Mouse (Mus musculus) adrenal gland, adult 2 months (tissue): ENCODE results near the gene 3110040M04Rik. TPM values are rescaled to one million over a fixed set of nuclear protein-coding genes. Genes with fewer than 3 reads are reported as not detected.
"Not testable (repeated sequence)": the region's sequence is repeated elsewhere in the genome, so short reads cannot be mapped to it uniquely, and the experiment has no call there.

Experiments used
- DNase-seq: peaks from one replicate; pipeline ENCODE4 v3.0.0; 2021
- polyA plus RNA-seq: library from polyadenylated mRNA; depleted of rRNA; stranded (reverse); fragments of >200 nt; gene quantifications from 2 replicates; pipeline ENCODE4 v1.2.3, GENCODE M21; 2012
- total RNA-seq, 2 experiments: library from RNA; stranded (reverse); gene quantifications; 2 replicates each; pipeline ENCODE4 v1.2.3; 2021

The 3110040M04Rik gene
- total and polyA plus RNA-seq, 3 experiments = not detected

DNA sequence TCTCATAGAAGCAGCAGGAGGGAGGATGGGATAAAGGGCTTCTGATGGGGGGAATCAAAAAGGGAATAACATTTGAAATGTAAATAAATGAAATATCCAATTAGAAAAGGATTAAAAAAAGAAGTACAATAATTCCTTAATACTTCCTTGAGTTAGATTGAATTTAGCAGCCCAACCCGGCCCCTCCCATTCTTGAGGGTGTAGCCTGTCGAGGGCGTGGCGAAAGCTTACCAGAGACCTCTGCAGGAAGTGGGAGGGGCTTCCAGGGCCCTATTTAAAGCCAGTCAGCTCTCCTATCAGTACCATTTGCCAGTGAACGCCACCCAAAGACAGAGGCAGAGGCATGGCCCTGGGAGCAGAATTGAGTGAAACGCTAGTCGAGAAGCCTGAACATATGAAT, 11.8 kb upstream of the 3110040M04Rik start, which contains the start of gene Gm8947:
Gm8947 (plus strand) TSS at position 302 of the 400 bp plus-strand sequence.
- not testable (repeated sequence) for DNase-seq

DNA sequence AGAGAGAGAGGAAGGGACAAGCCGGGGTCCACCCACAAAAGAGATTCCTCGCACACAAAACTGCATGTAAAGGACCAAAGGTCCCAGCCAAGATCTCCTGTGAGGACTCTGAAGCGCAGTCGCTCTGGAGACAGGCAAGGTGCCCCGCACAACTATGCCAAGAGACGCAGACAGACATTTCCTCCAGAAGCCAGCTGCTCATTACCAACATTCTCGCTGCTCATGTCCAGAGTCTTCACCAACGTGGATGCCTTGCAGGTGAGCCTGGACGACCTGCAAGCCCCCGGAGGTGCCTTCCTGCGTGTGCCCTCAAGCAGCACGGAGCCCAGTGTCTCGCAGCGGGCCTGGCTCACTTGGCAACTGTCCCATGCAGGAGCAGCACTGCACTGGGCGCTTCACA, 11.2 kb upstream of the 3110040M04Rik start:
- DNase-seq = not testable (repeated sequence)

- not testable (repeated sequence) for DNase-seq
Measured at GRCm38 (mm10) chr1:151195986-151196385, 7.9 kb upstream of the 3110040M04Rik start.

DNA sequence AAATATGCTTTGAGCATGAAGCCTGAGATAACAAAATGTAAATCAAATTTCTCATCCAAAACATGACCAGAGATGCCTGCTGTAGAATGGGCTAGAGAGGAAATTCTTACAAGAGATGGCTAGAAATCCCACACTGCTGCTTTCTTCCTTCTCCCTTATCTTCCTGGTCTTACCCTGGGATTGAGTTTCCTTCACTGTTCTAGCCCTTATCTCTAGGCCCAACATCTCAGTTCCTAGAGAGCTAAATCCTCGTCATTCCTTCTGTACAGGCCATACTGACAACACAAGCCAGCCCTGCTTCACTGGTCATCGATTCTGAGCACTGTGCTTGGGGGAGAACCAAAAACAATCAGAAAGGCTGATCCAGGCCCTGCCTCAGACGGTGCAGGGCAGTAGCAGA, 7.2 kb upstream of the 3110040M04Rik start:
- DNase-seq = not testable (repeated sequence)

GRCm38 (mm10) chr1:151198120-151198519, 5.8 kb upstream of the 3110040M04Rik start, which contains the start of gene Gm47995:
Gene Gm47995 (plus strand): TSS chr1:151198448.
- DNase-seq = not testable (repeated sequence)

GRCm38 (mm10) chr1:151200620-151201019, 3.3 kb upstream of the 3110040M04Rik start:
- not testable (repeated sequence) for DNase-seq

- DNase-seq = not testable (repeated sequence)
Measured at GRCm38 (mm10) chr1:151202771-151203170, 1.1 kb upstream of the 3110040M04Rik start.

DNA sequence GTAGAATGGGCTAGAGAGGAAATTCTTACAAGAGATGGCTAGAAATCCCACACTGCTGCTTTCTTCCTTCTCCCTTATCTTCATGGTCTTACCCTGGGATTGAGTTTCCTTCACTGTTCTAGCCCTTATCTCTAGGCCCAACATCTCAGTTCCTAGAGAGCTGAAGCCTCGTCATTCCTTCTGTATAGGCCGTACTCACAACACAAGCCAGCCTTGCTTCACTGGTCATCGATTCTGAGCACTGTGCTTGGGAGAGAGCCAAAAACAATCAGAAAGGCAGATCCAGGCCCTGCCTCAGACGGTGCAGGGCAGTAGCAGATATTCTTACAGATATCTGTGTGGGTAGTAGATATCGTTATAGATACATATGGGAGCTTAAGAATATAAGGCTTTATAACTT, 4.6 kb downstream of the 3110040M04Rik start:
- DNase-seq = not testable (repeated sequence)

GRCm38 (mm10) chr1:151208944-151209343, 5.0 kb downstream of the 3110040M04Rik start:
- DNase-seq = not testable (repeated sequence)

DNA sequence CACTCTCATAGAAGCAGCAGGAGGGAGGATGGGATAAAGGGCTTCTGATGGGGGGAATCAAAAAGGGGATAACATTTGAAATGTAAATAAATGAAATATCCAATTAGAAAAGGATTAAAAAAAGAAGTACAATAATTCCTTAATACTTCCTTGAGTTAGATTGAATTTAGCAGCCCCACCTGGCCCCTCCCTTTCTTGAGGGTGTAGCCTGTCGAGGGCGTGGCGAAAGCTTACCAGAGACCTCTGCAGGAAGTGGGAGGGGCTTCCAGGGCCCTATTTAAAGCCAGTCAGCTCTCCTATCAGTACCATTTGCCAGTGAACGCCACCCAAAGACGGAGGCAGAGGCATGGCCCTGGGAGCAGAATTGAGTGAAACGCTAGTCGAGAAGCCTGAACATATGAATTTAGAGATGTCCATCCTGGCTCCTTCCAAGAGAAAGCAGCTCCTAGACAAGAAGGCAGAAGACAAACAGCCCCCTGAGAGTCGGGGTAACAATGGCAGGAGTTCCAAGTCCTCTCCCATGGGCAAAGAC, 6.0 kb downstream of the 3110040M04Rik start, which contains the start of gene Gm47996:
Gm47996 (plus strand) TSS at position 308 of the 532 bp plus-strand sequence.
- DNase-seq = not testable (repeated sequence)

DNA sequence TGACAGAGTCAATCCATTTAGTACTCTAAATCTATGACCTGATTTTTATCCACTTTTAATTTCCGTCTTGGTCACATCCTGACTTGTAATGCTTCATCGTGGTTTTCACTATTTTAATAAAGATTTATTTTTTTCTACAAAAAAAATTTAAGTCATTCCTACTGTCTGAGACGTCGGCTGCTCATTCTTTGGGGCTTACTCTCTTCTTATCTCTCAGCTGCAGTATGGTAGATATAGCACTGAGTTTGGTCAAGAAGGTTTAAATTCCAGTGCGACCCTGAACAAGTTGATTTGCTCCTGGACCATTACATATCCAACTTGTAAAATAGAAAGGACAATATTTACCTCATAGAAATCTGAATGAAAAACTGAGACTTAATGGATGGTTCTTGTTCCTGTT, 7.7 kb downstream of the 3110040M04Rik start:
- DNase-seq = not testable (repeated sequence)

GRCm38 (mm10) chr1:151214862-151215261, 10.9 kb downstream of the 3110040M04Rik start:
- no peak for DNase-seq

- DNase-seq = no peak
Measured at GRCm38 (mm10) chr1:151215985-151216384, 12.1 kb downstream of the 3110040M04Rik start.

GRCm38 (mm10) chr1:151216417-151216816, 12.5 kb downstream of the 3110040M04Rik start:
- no peak for DNase-seq

DNA sequence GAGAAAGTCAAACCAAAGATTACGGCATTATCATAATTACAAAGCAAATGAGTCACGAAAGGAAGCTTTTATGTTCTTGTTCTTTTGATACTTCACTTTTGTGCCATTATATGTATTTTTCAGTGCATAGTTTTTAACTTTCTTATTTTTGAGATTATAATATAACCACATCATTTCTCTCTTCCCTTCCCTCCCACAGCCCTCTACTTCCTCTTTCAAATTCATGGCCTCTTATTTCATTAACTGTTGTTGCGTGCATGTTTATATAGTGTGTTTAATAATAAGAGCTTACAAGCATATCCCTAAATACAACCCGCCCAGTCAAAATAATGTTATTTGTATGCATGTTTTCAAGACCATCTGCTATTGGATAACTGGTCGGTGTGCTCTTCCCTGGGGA, 15.1 kb downstream of the 3110040M04Rik start:
- DNase-seq = no peak

DNA sequence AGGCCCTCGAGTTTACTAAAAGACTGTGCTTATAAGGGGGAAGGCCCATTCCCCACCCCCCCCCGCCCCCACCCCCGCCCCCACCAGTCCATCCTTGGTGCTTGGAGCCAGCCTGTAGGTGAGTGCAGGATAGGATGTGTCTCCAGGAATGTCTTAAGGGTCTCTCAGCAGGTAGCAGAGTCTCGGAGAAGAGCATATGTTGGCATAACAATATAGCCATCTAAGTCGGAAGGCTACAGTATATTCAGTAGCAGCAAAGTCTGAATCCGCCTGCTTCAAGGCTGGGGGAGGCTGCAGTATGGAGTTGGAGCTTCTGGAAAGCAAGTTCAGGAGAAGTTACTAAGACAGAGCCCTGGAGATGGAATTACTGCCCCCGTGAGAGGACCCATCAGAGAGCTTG, 16.2 kb downstream of the 3110040M04Rik start:
- no peak for DNase-seq

DNA sequence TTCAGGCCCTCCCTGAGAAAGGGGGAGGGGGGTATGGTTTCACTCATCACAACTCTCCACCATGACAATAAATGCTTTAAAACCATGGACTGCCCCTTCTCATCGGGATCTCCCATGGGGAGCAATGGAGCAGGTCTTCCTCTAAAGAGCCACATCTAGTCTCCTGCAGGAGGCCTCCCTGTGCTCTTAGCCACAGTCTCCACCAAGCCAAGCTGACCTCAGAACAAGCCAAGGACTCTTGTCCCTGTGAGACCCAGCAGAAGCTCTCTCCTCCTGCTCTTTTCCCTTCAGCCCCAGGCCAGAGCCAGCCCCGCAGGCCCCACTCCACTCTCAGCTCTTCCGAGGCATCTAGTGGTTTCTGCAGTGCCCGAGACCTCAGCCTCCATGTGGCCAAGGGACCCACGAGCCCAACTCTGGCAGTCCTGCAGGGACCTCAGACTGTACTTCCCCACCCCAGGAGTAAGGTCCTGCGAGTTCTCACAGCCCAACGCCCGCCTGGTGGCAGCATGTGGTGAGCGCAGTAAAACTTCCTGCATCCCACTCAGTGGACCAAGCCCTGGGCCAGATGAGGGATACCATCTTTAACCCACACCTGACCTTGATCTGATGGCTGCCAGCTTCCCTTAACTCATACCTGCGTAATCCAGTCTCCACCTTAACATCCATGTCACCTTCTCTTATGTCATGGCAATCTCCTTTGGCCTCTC, 18.8 kb downstream of the 3110040M04Rik start:
- no peak for DNase-seq

- no peak for DNase-seq
Measured at GRCm38 (mm10) chr1:151223377-151223776, 19.5 kb downstream of the 3110040M04Rik start.

GRCm38 (mm10) chr1:151224536-151224935, 20.6 kb downstream of the 3110040M04Rik start:
- no peak for DNase-seq

DNA sequence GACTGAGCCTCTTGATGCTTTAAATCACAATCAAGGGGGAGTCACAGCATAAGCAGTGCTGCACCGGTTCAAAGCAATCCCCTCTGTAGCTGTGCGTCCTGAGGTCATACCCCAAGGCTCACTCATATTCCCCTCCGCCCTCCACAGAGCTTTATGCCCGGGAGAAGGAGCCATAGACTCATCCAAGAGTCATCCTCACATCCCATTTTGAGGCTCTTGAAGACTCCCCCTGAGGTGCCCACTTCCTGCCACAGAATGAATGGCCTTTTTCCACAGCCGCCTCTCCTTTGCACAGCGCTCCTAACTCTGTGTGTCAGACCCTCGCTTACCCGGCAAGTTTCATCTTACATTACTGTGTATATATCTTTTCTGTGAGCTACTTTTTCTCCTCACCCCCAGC, 23.6 kb downstream of the 3110040M04Rik start:
- DNase-seq = no peak

DNA sequence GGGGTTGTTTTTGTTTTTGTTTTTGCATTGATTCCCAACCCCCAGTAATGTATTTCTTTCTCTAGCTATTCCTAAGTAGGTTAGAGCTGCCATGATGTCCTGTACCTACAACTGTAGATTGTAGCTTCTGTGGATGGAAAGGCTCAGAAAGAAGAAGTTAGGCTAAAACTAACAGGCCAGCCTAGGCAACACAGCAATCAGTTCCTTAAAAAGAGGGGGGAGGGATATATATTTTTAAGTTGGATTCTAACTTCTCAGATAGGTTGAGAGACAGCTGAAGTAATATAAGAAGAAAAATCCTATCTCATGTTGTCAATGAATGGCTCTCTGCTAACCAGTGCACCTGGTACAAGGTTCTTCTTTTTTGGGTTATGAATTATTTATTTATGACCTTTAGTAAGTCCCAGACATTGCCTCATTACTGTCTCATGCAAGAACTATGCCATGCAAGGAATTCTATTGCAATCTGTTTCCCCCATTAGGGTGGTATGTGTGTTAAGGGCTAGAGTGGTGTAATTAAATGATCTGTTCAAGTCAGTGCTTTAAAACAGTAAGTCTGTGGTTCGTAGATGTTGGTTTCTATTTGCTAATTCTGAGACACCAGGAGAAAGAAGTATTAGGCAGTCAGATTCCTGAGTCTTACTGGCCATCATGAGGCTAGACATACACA, 24.5 kb downstream of the 3110040M04Rik start:
- DNase-seq = no peak

DNA sequence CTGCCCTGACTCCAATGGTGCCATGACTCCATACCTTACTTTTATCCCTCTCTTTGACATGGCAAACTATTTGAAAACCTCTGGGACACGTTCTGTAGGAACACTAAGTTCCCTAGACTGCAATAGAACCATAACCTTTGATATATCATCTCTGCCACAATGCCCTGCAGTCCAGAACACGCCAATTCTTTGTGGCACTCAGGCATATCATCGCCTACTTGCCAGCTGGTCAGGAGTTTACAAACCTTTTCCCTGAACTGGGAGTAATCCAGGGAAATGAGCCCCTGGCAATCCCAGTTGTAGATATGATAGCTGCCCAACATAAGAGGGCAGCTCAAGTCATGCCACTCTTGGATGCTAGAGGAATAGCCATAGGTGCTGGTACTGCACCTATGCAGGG, 28.4 kb downstream of the 3110040M04Rik start:
- no peak for DNase-seq

- DNase-seq = no peak
Measured at GRCm38 (mm10) chr1:151233756-151234155, 29.8 kb downstream of the 3110040M04Rik start.
